Mouse (Mus musculus) hindbrain, postnatal 0 days (tissue): ENCODE data around the gene Ankrd44. TPM values are rescaled to one million over a fixed set of nuclear protein-coding genes. Genes with fewer than 3 reads are reported as not detected.
"Not testable (repeated sequence)": the region's sequence is repeated elsewhere in the genome, so short reads cannot be mapped to it uniquely, and the experiment has no call there.

Experiments used
- ATAC-seq: fragments of 200-750 bp; cut with Nextera tagmentation; 2 replicates; pipeline ENCODE4 v1.8.0; 2017; ENCODE audit warnings: mild to moderate bottlenecking, moderate TSS enrichment, moderate library complexity
- DNase-seq: peaks from one replicate; pipeline ENCODE4 v3.0.0-alpha.2; 2015; ENCODE audit warnings: low spot score
- H3K27ac ChIP-seq: fragments of 300-500 bp; sonication (generic); 2 replicates; pipeline ENCODE4 v1.5.1; 2014; ENCODE audit warnings: mild to moderate bottlenecking
- H3K27me3 ChIP-seq: fragments of 300-500 bp; sonication (generic); 2 replicates; pipeline ENCODE4 v1.6.1; 2014; ENCODE audit warnings: low read length, mixed read lengths; ENCODE audit not compliant: insufficient read depth
- H3K36me3 ChIP-seq: fragments of 300-500 bp; sonication (generic); 2 replicates; pipeline ENCODE4 v1.6.1; 2014; ENCODE audit warnings: low read length, mixed read lengths; ENCODE audit not compliant: insufficient read depth
- H3K4me1 ChIP-seq: fragments of 300-500 bp; sonication (generic); 2 replicates; pipeline ENCODE4 v1.6.1; 2014; ENCODE audit warnings: antibody characterized with exemption, low read length, mixed read lengths; ENCODE audit not compliant: insufficient read depth
- H3K4me2 ChIP-seq: fragments of 300-500 bp; sonication (generic); 2 replicates; pipeline ENCODE4 v1.6.1; 2014; ENCODE audit warnings: low read depth, mild to moderate bottlenecking, low read length, moderate library complexity, mixed read lengths
- H3K4me3 ChIP-seq: fragments of 300-500 bp; sonication (generic); 2 replicates; pipeline ENCODE4 v1.5.1; 2014; ENCODE audit warnings: low read length
- H3K9ac ChIP-seq: fragments of 300-500 bp; sonication (generic); replicated peaks from 2 replicates; pipeline ENCODE4 v1.6.1; 2014; ENCODE audit warnings: mild to moderate bottlenecking, low read length, moderate library complexity, mixed read lengths
- H3K9me3 ChIP-seq: fragments of 300-500 bp; sonication (generic); 2 replicates; pipeline ENCODE4 v1.6.1; 2016; ENCODE audit warnings: low read length, mixed read lengths
- CTCF ChIP-seq: IDR thresholded peaks from 2 replicates; pipeline ENCODE4 v1.5.1; 2016; ENCODE audit warnings: antibody characterized with exemption, control low read depth, low read depth
- WGBS: fragments of 180-500 bp; shearing (Covaris S2); extraction: QIAGEN DNeasy Blood & Tissue Kit; methylation state at CpG from one replicate; pipeline ENCODE4 v1.1.7; 2014; 5-methylcytosine and 5-hydroxymethylcytosine counted together
- polyA plus RNA-seq: library from polyadenylated mRNA; unstranded; fragments of >200 nt; fragmentation: Nextera tagmentation; extraction: Ambion mirVana; gene quantifications from 2 replicates; pipeline ENCODE4 v1.2.1, GENCODE M21; 2015
- total RNA-seq: library from RNA; depleted of rRNA; stranded (reverse); fragments of >200 nt; gene quantifications from 2 replicates; pipeline ENCODE4 v1.2.3, GENCODE M21; 2014

The Ankrd44 gene
- total and polyA plus RNA-seq, 2 experiments from 2014 or later: 13.7 to 82.9 TPM

DNA sequence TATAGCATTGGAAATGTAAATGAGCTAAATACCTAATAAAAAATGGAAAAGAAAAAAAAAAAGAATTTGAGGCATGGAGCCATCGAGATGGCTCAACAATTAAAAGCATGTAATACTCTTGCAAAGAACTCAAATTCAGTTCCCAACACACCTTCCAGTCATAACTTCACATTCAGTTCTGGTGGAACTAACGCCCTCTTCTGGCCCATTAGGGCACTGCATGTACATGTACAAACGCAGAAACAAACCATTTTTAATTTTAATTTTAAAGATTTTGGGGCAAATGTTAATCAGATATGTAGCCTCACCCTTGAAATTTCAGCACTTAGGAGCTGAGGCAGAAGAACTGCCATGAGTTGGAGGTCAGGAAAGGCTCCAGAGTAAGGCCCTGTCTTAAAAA is 32.3 kb upstream of the Ankrd44 start:
- Histone ChIP-seq H3K9ac (no peak overlapping the region), H3K4me2 (no peak overlapping the region), H3K9me3 (no peaks in the 10 kb centered on the region), H3K27ac (no peak overlapping the region), H3K36me3 (no peaks in the 10 kb centered on the region), H3K4me1 (no peaks in the 10 kb centered on the region), H3K4me3 (no peak overlapping the region), H3K27me3 (no peaks in the 10 kb centered on the region)
- peak; percentile 26; the same call in 1 of the 2 replicates for TF ChIP-seq CTCF
- 69% methylated on average over 3 of the region's 3 CpGs for WGBS
- DNase-seq (no peak), ATAC-seq (no peak)

DNA sequence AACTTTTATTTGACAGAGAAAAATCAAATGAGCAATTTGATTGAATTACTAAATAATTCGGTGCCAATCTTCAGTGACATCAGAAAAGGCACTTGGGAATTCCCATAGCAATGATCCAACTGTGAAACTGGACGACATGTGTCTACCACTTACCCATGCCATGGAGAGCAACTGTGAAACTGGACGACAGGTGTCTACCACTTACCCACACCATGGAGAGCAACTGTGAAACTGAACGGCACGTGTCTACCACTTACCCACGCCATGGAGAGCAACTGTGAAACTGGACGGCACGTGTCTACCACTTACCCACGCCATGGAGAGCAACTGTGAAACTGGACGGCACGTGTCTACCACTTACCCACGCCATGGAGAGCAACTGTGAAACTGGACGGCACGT is 30.8 kb upstream of the Ankrd44 start:
- WGBS: 87% methylated on average over 9 of the region's 14 CpGs
- ATAC-seq, H3K36me3 ChIP-seq, DNase-seq, H3K4me1 ChIP-seq, H3K4me2 ChIP-seq, H3K9ac ChIP-seq, H3K4me3 ChIP-seq, H3K27me3 ChIP-seq, H3K27ac ChIP-seq, H3K9me3 ChIP-seq: not testable (repeated sequence)

- H3K4me1 ChIP-seq: no peaks in the 10 kb centered on the region
- no peaks in the 10 kb centered on the region for H3K36me3 ChIP-seq
- no peak overlapping the region for H3K27ac ChIP-seq
- H3K27me3 ChIP-seq: no peaks in the 10 kb centered on the region
- no peak for TF ChIP-seq CTCF
- no peak overlapping the region for H3K4me2 ChIP-seq
- 88% methylated on average over 4 of the region's 4 CpGs for WGBS
- H3K9ac ChIP-seq: no peak overlapping the region
- no peaks in the 10 kb centered on the region for H3K9me3 ChIP-seq
- DNase-seq: no peak
- no peak for ATAC-seq
- H3K4me3 ChIP-seq: no peak overlapping the region
Measured at GRCm38 (mm10) chr1:54954856-54955255, 28.7 kb upstream of the Ankrd44 start.

- 77% methylated on average over 3 of the region's 3 CpGs for WGBS
- DNase-seq (no peak), ATAC-seq (no peak)
- Histone ChIP-seq H3K27ac (no peak overlapping the region), H3K9me3 (no peaks in the 10 kb centered on the region), H3K27me3 (no peaks in the 10 kb centered on the region), H3K4me2 (no peak overlapping the region), H3K4me1 (no peaks in the 10 kb centered on the region), H3K4me3 (no peak overlapping the region), H3K36me3 (no peaks in the 10 kb centered on the region), H3K9ac (no peak overlapping the region)
- TF ChIP-seq CTCF: no peak
Measured at GRCm38 (mm10) chr1:54944648-54945047, 18.5 kb upstream of the Ankrd44 start.

DNA sequence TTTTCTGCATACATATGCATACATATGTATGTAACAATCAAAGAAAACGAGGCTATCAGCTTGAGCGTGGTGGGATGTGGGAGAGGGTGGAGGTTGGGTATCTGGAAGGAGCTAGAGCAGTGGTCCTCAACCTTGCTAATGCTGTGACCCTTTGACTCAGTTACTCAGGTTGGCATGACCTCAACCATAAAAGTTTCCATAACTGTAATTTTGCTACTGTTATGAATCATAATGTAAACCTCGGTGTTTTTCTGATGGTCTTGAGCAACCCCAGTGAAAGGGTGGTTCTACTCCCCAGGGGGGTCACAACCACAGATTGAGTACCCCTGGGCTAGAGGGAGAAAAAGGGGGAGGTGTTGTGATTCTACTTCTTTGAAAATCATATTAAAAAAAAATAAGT is 9.3 kb upstream of the Ankrd44 start:
- no peak for DNase-seq

GRCm38 (mm10) chr1:54934911-54935310 is 8.7 kb upstream of the Ankrd44 start:
- H3K9me3 ChIP-seq: no peaks in the 10 kb centered on the region
- no peaks in the 10 kb centered on the region for H3K27me3 ChIP-seq
- no peaks in the 10 kb centered on the region for H3K36me3 ChIP-seq
- DNase-seq: no peak
- no peak overlapping the region for H3K4me2 ChIP-seq
- H3K27ac ChIP-seq: no peak overlapping the region
- H3K4me1 ChIP-seq: no peaks in the 10 kb centered on the region
- TF ChIP-seq CTCF: no peak
- no peak for ATAC-seq
- 69% methylated on average over 2 of the region's 2 CpGs for WGBS
- no peak overlapping the region for H3K9ac ChIP-seq
- H3K4me3 ChIP-seq: no peak overlapping the region

More for the DNA sequence above, 9.3 kb upstream of the Ankrd44 start:
- Histone ChIP-seq H3K36me3 (no peaks in the 10 kb centered on the region), H3K4me3 (no peak overlapping the region), H3K27me3 (no peaks in the 10 kb centered on the region), H3K9me3 (no peaks in the 10 kb centered on the region), H3K9ac (no peak overlapping the region), H3K4me1 (no peaks in the 10 kb centered on the region), H3K27ac (no peak overlapping the region), H3K4me2 (no peak overlapping the region)
- no peak for TF ChIP-seq CTCF
- 87% methylated on average over 3 of the region's 3 CpGs for WGBS
- ATAC-seq: no peak

DNA sequence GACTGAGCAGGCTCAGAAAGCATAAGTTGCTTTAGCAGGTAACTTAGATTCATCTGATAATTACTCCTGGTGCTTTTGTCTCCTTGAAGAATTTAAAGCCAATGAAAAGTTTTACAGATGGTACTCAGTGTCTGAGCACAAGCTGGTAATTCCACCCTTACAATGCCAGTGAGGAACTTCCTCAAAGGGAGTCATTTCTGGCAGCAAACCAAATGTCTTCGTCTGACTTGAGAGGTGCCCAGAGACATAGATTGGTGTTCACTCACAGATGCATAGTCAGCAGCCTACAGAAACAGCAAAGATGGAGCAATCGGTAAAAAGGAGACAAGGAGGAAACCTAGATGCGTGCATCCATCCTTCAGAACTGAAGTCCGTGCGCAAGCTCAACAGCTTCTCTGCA is 7.5 kb upstream of the Ankrd44 start:
- ATAC-seq: no peak
- Histone ChIP-seq H3K36me3 (no peaks in the 10 kb centered on the region), H3K4me3 (no peak overlapping the region), H3K4me2 (no peak overlapping the region), H3K9ac (no peak overlapping the region), H3K27ac (no peak overlapping the region), H3K27me3 (no peaks in the 10 kb centered on the region), H3K9me3 (no peaks in the 10 kb centered on the region), H3K4me1 (no peaks in the 10 kb centered on the region)
- no peak for DNase-seq
- no peak for TF ChIP-seq CTCF
- 82% methylated on average over 5 of the region's 5 CpGs for whole genome bisulfite sequencing
